Mouse (Mus musculus): ENCODE results near the gene Arl5a. TPM values are rescaled to one million over a fixed set of nuclear protein-coding genes. Genes with fewer than 3 reads are reported as not detected.
A peak's percentile ranks its signal among the peaks of the same experiment; 100 is the strongest.

Arl5a gene
- total and polyA plus RNA-seq, 2 experiments from 2014 or later = 31.0 to 87.0 TPM

GRCm38 (mm10) chr2:52449818-52450217, 25.1 kb upstream of the Arl5a start:
- DNase-seq (no peak), ATAC-seq (no peak)
- Histone ChIP-seq H3K4me2 (ENCODE audit: low read depth) (no peak overlapping the region), H3K27ac (ENCODE audit: low read depth, low read length) (no peak overlapping the region), H3K9me3 (ENCODE audit: low read length) (no peaks in the 10 kb centered on the region), H3K4me1 (ENCODE audit: insufficient read depth) (no peaks in the 10 kb centered on the region), H3K36me3 (ENCODE audit: insufficient read depth) (peaks cover 20% of the 10 kb centered on the region; the same call in 1 of the 2 replicates), H3K27me3 (ENCODE audit: insufficient read depth, low read length) (no peaks in the 10 kb centered on the region), H3K4me3 (ENCODE audit: low read depth, low read length) (no peak overlapping the region), H3K9ac (no peak overlapping the region)
- TF ChIP-seq CTCF (IDR thresholded peaks at IDR 0.05; ENCODE audit: low read depth) = no peak
- WGBS = 89% methylated on average over 8 of the region's 8 CpGs

GRCm38 (mm10) chr2:52448916-52449315, 24.2 kb upstream of the Arl5a start:
- Histone ChIP-seq H3K36me3 (ENCODE audit: insufficient read depth) (peaks cover 20% of the 10 kb centered on the region; the same call in 1 of the 2 replicates), H3K4me2 (ENCODE audit: low read depth) (no peak overlapping the region), H3K27me3 (ENCODE audit: insufficient read depth, low read length) (no peaks in the 10 kb centered on the region), H3K9me3 (ENCODE audit: low read length) (no peaks in the 10 kb centered on the region), H3K4me3 (ENCODE audit: low read depth, low read length) (no peak overlapping the region), H3K9ac (no peak overlapping the region), H3K27ac (ENCODE audit: low read depth, low read length) (no peak overlapping the region), H3K4me1 (ENCODE audit: insufficient read depth) (no peaks in the 10 kb centered on the region)
- 97% methylated on average over 1 of the region's 1 CpGs for WGBS
- no peak for TF ChIP-seq CTCF (IDR thresholded peaks at IDR 0.05; ENCODE audit: low read depth)
- no peak for ATAC-seq
- DNase-seq = no peak

- H3K27me3 ChIP-seq (ENCODE audit: insufficient read depth, low read length) = no peaks in the 10 kb centered on the region
- no peak for TF ChIP-seq CTCF (IDR thresholded peaks at IDR 0.05; ENCODE audit: low read depth)
- no peak overlapping the region for H3K27ac ChIP-seq (ENCODE audit: low read depth, low read length)
- no peaks in the 10 kb centered on the region for H3K9me3 ChIP-seq (ENCODE audit: low read length)
- H3K4me1 ChIP-seq (ENCODE audit: insufficient read depth) = 0 out of 2 replicates have a peak, but pooled peaks cover 3% of the 10 kb centered on the region
- H3K4me2 ChIP-seq (ENCODE audit: low read depth) = no peak overlapping the region
- H3K4me3 ChIP-seq (ENCODE audit: low read depth, low read length) = no peak overlapping the region
- WGBS = 67% methylated on average over 5 of the region's 5 CpGs
- peaks cover 19% of the 10 kb centered on the region; the same call in 1 of the 2 replicates for H3K36me3 ChIP-seq (ENCODE audit: insufficient read depth)
- ATAC-seq (no peak), DNase-seq (no peak)
- H3K9ac ChIP-seq = no peak overlapping the region
These were observed 21.9 kb upstream of the Arl5a start for GRCm38 (mm10) chr2:52446648-52447047.

GRCm38 (mm10) chr2:52442125-52442524, 17.4 kb upstream of the Arl5a start:
- 0 out of 2 replicates have a peak, but pooled peaks cover 4% of the 10 kb centered on the region for H3K4me1 ChIP-seq (ENCODE audit: insufficient read depth)
- H3K9ac ChIP-seq = no peak overlapping the region
- TF ChIP-seq CTCF (IDR thresholded peaks at IDR 0.05; ENCODE audit: low read depth) = no peak
- ATAC-seq (no peak), DNase-seq (no peak)
- WGBS = 41% methylated on average over 5 of the region's 5 CpGs
- H3K4me3 ChIP-seq (ENCODE audit: low read depth, low read length) = no peak overlapping the region
- H3K4me2 ChIP-seq (ENCODE audit: low read depth) = no peak overlapping the region
- no peaks in the 10 kb centered on the region for H3K27me3 ChIP-seq (ENCODE audit: insufficient read depth, low read length)
- no peaks in the 10 kb centered on the region for H3K36me3 ChIP-seq (ENCODE audit: insufficient read depth)
- peak overlapping the region; percentile 35; the same call in 1 of the 2 replicates for H3K27ac ChIP-seq (ENCODE audit: low read depth, low read length)
- H3K9me3 ChIP-seq (ENCODE audit: low read length) = no peaks in the 10 kb centered on the region

- 73% methylated on average over 4 of the region's 4 CpGs for WGBS
- ATAC-seq = no peak
These were observed 15.8 kb upstream of the Arl5a start for GRCm38 (mm10) chr2:52440420-52441015.

GRCm38 (mm10) chr2:52438437-52438836, 13.7 kb upstream of the Arl5a start:
- Histone ChIP-seq H3K9me3 (ENCODE audit: low read length) (no peaks in the 10 kb centered on the region), H3K27ac (ENCODE audit: low read depth, low read length) (no peak overlapping the region), H3K4me2 (ENCODE audit: low read depth) (no peak overlapping the region), H3K4me1 (ENCODE audit: insufficient read depth) (peaks cover 4% of the 10 kb centered on the region; the same call in 1 of the 2 replicates), H3K4me3 (ENCODE audit: low read depth, low read length) (no peak overlapping the region), H3K36me3 (ENCODE audit: insufficient read depth) (no peaks in the 10 kb centered on the region), H3K27me3 (ENCODE audit: insufficient read depth, low read length) (no peaks in the 10 kb centered on the region), H3K9ac (no peak overlapping the region)
- no peak for DNase-seq
- WGBS = 96% methylated on average over 4 of the region's 4 CpGs
- no peak for ATAC-seq
- no peak for TF ChIP-seq CTCF (IDR thresholded peaks at IDR 0.05; ENCODE audit: low read depth)

More at GRCm38 (mm10) chr2:52440420-52441015, 15.8 kb upstream of the Arl5a start:
- H3K9ac ChIP-seq = no peak overlapping the region
- H3K36me3 ChIP-seq (ENCODE audit: insufficient read depth) = no peaks in the 10 kb centered on the region
- no peak overlapping the region for H3K27ac ChIP-seq (ENCODE audit: low read depth, low read length)
- H3K9me3 ChIP-seq (ENCODE audit: low read length) = no peaks in the 10 kb centered on the region
- H3K4me3 ChIP-seq (ENCODE audit: low read depth, low read length) = no peak overlapping the region
- H3K27me3 ChIP-seq (ENCODE audit: insufficient read depth, low read length) = no peaks in the 10 kb centered on the region
- H3K4me2 ChIP-seq (ENCODE audit: low read depth) = no peak overlapping the region
- no peak for TF ChIP-seq CTCF (IDR thresholded peaks at IDR 0.05; ENCODE audit: low read depth)
- H3K4me1 ChIP-seq (ENCODE audit: insufficient read depth) = peaks cover 4% of the 10 kb centered on the region; the same call in 1 of the 2 replicates
- DNase-seq = no peak

- Histone ChIP-seq H3K9ac (no peak overlapping the region), H3K4me1 (ENCODE audit: insufficient read depth) (peaks cover 4% of the 10 kb centered on the region; the same call in 1 of the 2 replicates), H3K4me3 (ENCODE audit: low read depth, low read length) (no peak overlapping the region), H3K27ac (ENCODE audit: low read depth, low read length) (no peak overlapping the region), H3K4me2 (ENCODE audit: low read depth) (no peak overlapping the region), H3K36me3 (ENCODE audit: insufficient read depth) (no peaks in the 10 kb centered on the region), H3K9me3 (ENCODE audit: low read length) (no peaks in the 10 kb centered on the region), H3K27me3 (ENCODE audit: insufficient read depth, low read length) (no peaks in the 10 kb centered on the region)
- peak; percentile 32; the same call in 1 of the 2 replicates for ATAC-seq
- WGBS = 35% methylated on average over 6 of the region's 6 CpGs
- TF ChIP-seq CTCF (IDR thresholded peaks at IDR 0.05; ENCODE audit: low read depth) = no peak
- no peak for DNase-seq
These were observed 13.3 kb upstream of the Arl5a start for GRCm38 (mm10) chr2:52438013-52438412.
